Mouse (Mus musculus) forelimb bud, embryonic 11.5 days (tissue): Measurements from ENCODE around the gene Cdk2ap2.
"Not testable (repeated sequence)": the region's sequence is repeated elsewhere in the genome, so short reads cannot be mapped to it uniquely, and the experiment has no call there.

ENCODE experiments used
- DNase-seq: peaks from one replicate; pipeline ENCODE4 v3.0.0-alpha.2; 2012; ENCODE audit warnings: low read depth, low spot score

Gene Cdk2ap2

GRCm38 (mm10) chr19:4115144-4115543 is 18.2 kb downstream of the Cdk2ap2 start:
- no peak for DNase-seq

GRCm38 (mm10) chr19:4115816-4116215 is 18.8 kb downstream of the Cdk2ap2 start:
- no peak for DNase-seq

GRCm38 (mm10) chr19:4117006-4117405 is 20.0 kb downstream of the Cdk2ap2 start:
- DNase-seq: no peak

GRCm38 (mm10) chr19:4118350-4118749 is 21.4 kb downstream of the Cdk2ap2 start:
- no peak for DNase-seq

- no peak for DNase-seq
Measured at GRCm38 (mm10) chr19:4119716-4120487, 22.9 kb downstream of the Cdk2ap2 start.

- DNase-seq: no peak
Measured at GRCm38 (mm10) chr19:4120496-4120895, 23.5 kb downstream of the Cdk2ap2 start.

GRCm38 (mm10) chr19:4121097-4121805 is 24.3 kb downstream of the Cdk2ap2 start:
- peak; percentile 98 for DNase-seq

GRCm38 (mm10) chr19:4121896-4122295 is 24.9 kb downstream of the Cdk2ap2 start:
- not testable (repeated sequence) for DNase-seq

- DNase-seq: no peak
Measured at GRCm38 (mm10) chr19:4122411-4123370, 25.7 kb downstream of the Cdk2ap2 start.

- no peak for DNase-seq
Measured at GRCm38 (mm10) chr19:4124432-4124831, 27.4 kb downstream of the Cdk2ap2 start.

- DNase-seq: not testable (repeated sequence)
Measured at GRCm38 (mm10) chr19:4125268-4125667, 28.3 kb downstream of the Cdk2ap2 start.

GRCm38 (mm10) chr19:4125741-4126696 is 29.0 kb downstream of the Cdk2ap2 start, which contains the start of gene Aip:
Gene Aip (minus strand): TSS chr19:4125858.
- DNase-seq: peak; percentile 97

GRCm38 (mm10) chr19:4126759-4127495 is 29.9 kb downstream of the Cdk2ap2 start:
- no peak for DNase-seq

- DNase-seq: no peak
Measured at GRCm38 (mm10) chr19:4129462-4129861, 32.5 kb downstream of the Cdk2ap2 start.

GRCm38 (mm10) chr19:4130106-4130505 is 33.1 kb downstream of the Cdk2ap2 start:
- DNase-seq: no peak

GRCm38 (mm10) chr19:4131075-4131474 is 34.1 kb downstream of the Cdk2ap2 start:
- DNase-seq: no peak

- no peak for DNase-seq
Measured at GRCm38 (mm10) chr19:4131768-4132167, 34.8 kb downstream of the Cdk2ap2 start.

GRCm38 (mm10) chr19:4134354-4134753 is 37.4 kb downstream of the Cdk2ap2 start:
- DNase-seq: no peak

- not testable (repeated sequence) for DNase-seq
Measured at GRCm38 (mm10) chr19:4135229-4135962, 38.4 kb downstream of the Cdk2ap2 start.
